Mouse (Mus musculus): ENCODE results near the gene Cnn1. TPM values are rescaled to one million over a fixed set of nuclear protein-coding genes. Genes with fewer than 3 reads are reported as not detected.

The Cnn1 gene
- total and polyA plus RNA-seq, 3 experiments, result not detected

DNA sequence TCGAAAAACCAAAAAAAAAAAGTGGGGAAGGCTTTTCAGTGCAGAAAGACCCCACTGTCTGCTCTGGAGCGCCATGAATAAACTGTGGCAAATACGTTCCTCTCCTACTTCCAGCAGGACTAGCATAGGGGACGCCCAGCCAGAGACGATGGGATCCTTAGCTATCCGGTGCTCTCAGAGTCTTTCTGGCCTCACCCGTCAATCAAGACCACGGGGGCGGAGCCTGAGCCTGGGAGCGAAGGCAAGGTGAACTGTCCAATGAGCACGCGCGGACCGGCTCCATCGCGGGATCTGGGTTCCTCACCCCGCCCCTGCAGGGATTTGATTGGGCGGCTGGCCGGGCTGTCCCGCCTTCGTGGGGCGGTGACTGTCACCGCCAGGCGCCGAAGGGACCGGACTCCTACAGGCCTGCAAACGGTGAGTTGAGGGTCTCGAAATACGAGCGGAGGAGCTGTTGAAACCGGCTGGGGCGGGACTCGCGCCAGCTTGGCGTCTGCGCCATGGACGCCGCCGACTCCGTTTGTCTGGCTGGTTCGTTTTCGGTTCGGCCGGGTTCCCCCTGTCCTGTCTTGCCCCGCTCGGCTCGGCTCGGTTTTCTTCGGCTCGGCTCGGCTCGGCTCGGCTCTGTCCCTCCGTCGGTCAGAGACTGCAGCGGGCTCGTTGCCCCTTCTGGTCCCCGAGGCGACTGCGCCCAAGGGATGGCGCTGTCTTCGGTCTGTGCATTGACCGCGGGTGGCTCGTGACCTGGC lies 57.7 kb downstream of the Cnn1 start, which contains the start of gene Pigyl (continued):
- no peak for TF ChIP-seq JUND (conservative IDR thresholded peaks at IDR 0.05; ENCODE audit: low read depth, low read length)
- peak; percentile 84 for TF ChIP-seq NELFE (IDR thresholded peaks at IDR 0.05; ENCODE audit: low read depth, low read length)
- no peak for TF ChIP-seq MYC (IDR thresholded peaks at IDR 0.05; ENCODE audit: low read depth, low read length)
- peak; percentile 73 for TF ChIP-seq NRF1 (IDR thresholded peaks at IDR 0.05; ENCODE audit: low read depth, low read length)
- TF ChIP-seq CHD2 (IDR thresholded peaks at IDR 0.05; ENCODE audit: low read length), result peak; percentile 92
- TF ChIP-seq TCF12 (IDR thresholded peaks at IDR 0.05; ENCODE audit: low read depth, low read length), result peak; percentile 71
- no peak for TF ChIP-seq CHD1 (IDR thresholded peaks at IDR 0.05; ENCODE audit: low read depth, low read length)
- TF ChIP-seq POLR2A (IDR thresholded peaks at IDR 0.05; ENCODE audit: low read depth, low read length), result peak; percentile 90
- TF ChIP-seq USF1 (IDR thresholded peaks at IDR 0.05; ENCODE audit: low read depth, low read length), result no peak
- no peak for TF ChIP-seq ZKSCAN1 (IDR thresholded peaks at IDR 0.05; ENCODE audit: borderline replicate concordance, low read depth, low read length)
- TF ChIP-seq EP300 (IDR thresholded peaks at IDR 0.05; ENCODE audit: low read length), result no peak

DNA sequence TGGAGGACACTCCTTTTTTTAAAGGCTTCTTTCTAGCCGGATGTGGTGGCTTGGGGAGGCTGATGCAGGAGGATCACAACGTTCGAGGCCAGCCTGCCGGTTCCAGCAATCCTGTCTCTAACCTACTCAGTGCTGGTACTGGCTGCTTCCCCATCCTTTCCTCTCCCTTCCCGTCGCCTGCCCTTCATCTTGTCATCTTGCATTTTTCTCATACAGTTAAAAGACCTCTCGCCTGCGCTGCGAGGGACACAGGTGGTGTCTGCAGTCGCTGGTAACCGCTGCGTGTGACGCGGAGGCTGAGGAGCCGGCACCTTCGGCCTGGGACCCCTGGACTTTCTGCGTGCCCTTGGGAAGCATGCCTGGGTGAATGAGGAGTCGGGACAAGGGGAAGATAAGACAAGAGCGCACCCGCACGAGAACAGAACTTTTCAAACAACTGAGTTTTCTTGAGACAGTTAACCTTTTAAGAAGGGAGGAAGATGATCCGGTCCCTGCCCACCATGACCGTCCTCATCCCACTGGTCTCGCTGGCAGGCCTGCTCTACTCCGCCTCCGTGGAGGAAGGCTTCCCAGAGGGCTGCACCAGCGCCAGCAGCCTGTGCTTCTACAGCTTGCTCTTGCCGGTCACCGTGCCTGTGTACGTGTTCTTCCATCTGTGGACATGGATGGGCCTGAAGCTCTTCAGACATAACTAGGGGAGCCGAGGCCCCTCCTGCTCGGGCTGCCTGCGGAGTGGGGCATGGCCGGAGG lies 58.7 kb downstream of the Cnn1 start:
- dilution Hi-C loops (cut with MboI; ENCODE audit: extremely low pct_ligation_motif_present, extremely low pct_unique_long_range_greater_than_20kb, low sequenced_read_pairs), result no loop called here
- TF ChIP-seq POLR2AphosphoS2 (IDR thresholded peaks at IDR 0.05; ENCODE audit: low read depth, low read length) (no peak), KAT2A (IDR thresholded peaks at IDR 0.05; ENCODE audit: insufficient replicate concordance, low read length) (no peak), NRF1 (IDR thresholded peaks at IDR 0.05; ENCODE audit: low read depth, low read length) (no peak), MYC (IDR thresholded peaks at IDR 0.05; ENCODE audit: low read depth, low read length) (no peak), JUN (IDR thresholded peaks at IDR 0.05; ENCODE audit: insufficient read depth, low read depth, low read length) (no peak), USF1 (IDR thresholded peaks at IDR 0.05; ENCODE audit: low read depth, low read length) (no peak), RCOR1 (conservative IDR thresholded peaks at IDR 0.05; ENCODE audit: low read depth, low read length) (no peak), SMC3 (IDR thresholded peaks at IDR 0.05; ENCODE audit: low read depth, low read length) (no peak), NELFE (IDR thresholded peaks at IDR 0.05; ENCODE audit: low read depth, low read length) (no peak), ZC3H11A (IDR thresholded peaks at IDR 0.05; ENCODE audit: low read depth, low read length) (no peak), ZKSCAN1 (IDR thresholded peaks at IDR 0.05; ENCODE audit: borderline replicate concordance, low read depth, low read length) (no peak), MAFK (IDR thresholded peaks at IDR 0.05; ENCODE audit: insufficient replicate concordance, low read length) (no peak), IRF4 (IDR thresholded peaks at IDR 0.05; ENCODE audit: low read depth, low read length) (no peak), BHLHE40 (IDR thresholded peaks at IDR 0.05; ENCODE audit: low read depth, low read length) (no peak), MEF2A (IDR thresholded peaks at IDR 0.05; ENCODE audit: borderline replicate concordance, low read depth, low read length) (no peak)
- no peaks in the 10 kb centered on the region for H3K27me3 ChIP-seq (replicated peaks)
- peaks cover 4 to 21% of the 10 kb centered on the region in 2 experiments for H3K4me1 ChIP-seq (ENCODE audit: control insufficient read depth in 1 of 2, insufficient read depth in 2 of 2)
- H3K27ac ChIP-seq (ENCODE audit: insufficient read depth, low read depth), result no peak overlapping the region
- no peaks in the 10 kb centered on the region for H3K79me2 ChIP-seq (replicated peaks; ENCODE audit: control insufficient read depth, extremely low read depth, insufficient read depth, poor library complexity, severe bottlenecking)
- peak overlapping the region; percentile 80 for H3K9ac ChIP-seq (ENCODE audit: insufficient read depth, low read depth)
- in situ Hi-C loops (cut with MboI; ENCODE audit: low pct_ligation_motif_present, low pct_unique_long_range_greater_than_20kb, low sequenced_read_pairs), result loop anchor here (5.0 to 10.0 kb wide), 5 partner anchors 35 to 235 kb away; partner anchors contain the start of genes Gm49318 and Zfp653
- H3K4me3 ChIP-seq (replicated peaks in 1 of 3; ENCODE audit: low read depth in 2 of 3, low read length in 2 of 3, poor library complexity in 1 of 3), result peak overlapping the region in 1 of 3 experiments; percentile 85
- peaks cover 0 to 8% of the 10 kb centered on the region in 2 experiments for H3K36me3 ChIP-seq (replicated peaks in 1 of 2; ENCODE audit: control insufficient read depth in 1 of 2, insufficient read depth in 1 of 2, low read length in 1 of 2)
- peaks cover 3% of the 10 kb centered on the region for H3K9me3 ChIP-seq (replicated peaks; ENCODE audit: low read length)
- DNase-seq (ENCODE audit: extremely low read depth), result no peak
- peak overlapping the region; percentile 41 for H3K4me2 ChIP-seq (ENCODE audit: insufficient read depth, low read depth, poor library complexity, severe bottlenecking)

Other genes starting within 250 kb of the Cnn1 start
Only the 20 nearest of the 21 such genes appear.
- 2.0 and 3.7 TPM in 2 replicates for gene Rab3d, start 181.0 kb upstream of the Cnn1 start, total RNA-seq (2012; rRNA removed)
- 0.77 and 0.90 TPM in 2 replicates for gene Rab3d, start 181.0 kb upstream of the Cnn1 start, total RNA-seq (2014; rRNA removed)
- 0.35 and 0.91 TPM in 2 replicates for gene Rab3d, start 181.0 kb upstream of the Cnn1 start, polyA plus RNA-seq (2012; ENCODE audit: insufficient read length, low read depth)
- gene Ccdc159, start 171.7 kb upstream of the Cnn1 start, total RNA-seq (2012; rRNA removed), result not detected in 2 replicates
- gene Ccdc159, start 171.7 kb upstream of the Cnn1 start, total RNA-seq (2014; rRNA removed), result not detected in 2 replicates
- not detected in 2 replicates for gene Ccdc159, start 171.7 kb upstream of the Cnn1 start, polyA plus RNA-seq (2012; ENCODE audit: insufficient read length, low read depth)
- gene Tmem205, start 171.7 kb upstream of the Cnn1 start, total RNA-seq (2012; rRNA removed), result 2.4 and 2.9 TPM in 2 replicates
- 2.4 and 2.9 TPM in 2 replicates for gene Tmem205, start 171.7 kb upstream of the Cnn1 start, total RNA-seq (2014; rRNA removed)
- 0.87 and 1.6 TPM in 2 replicates for gene Tmem205, start 171.7 kb upstream of the Cnn1 start, polyA plus RNA-seq (2012; ENCODE audit: insufficient read length, low read depth)
- gene Plppr2, start 162.2 kb upstream of the Cnn1 start, total RNA-seq (2012; rRNA removed), result not detected in 2 replicates
- not detected in 2 replicates for gene Plppr2, start 162.2 kb upstream of the Cnn1 start, total RNA-seq (2014; rRNA removed)
- gene Plppr2, start 162.2 kb upstream of the Cnn1 start, polyA plus RNA-seq (2012; ENCODE audit: insufficient read length, low read depth), result not detected in 2 replicates
- 4.0 and 4.4 TPM in 2 replicates for gene Swsap1, start 143.5 kb upstream of the Cnn1 start, total RNA-seq (2012; rRNA removed)
- gene Swsap1, start 143.5 kb upstream of the Cnn1 start, total RNA-seq (2014; rRNA removed), result 4.1 and 4.4 TPM in 2 replicates
- gene Swsap1, start 143.5 kb upstream of the Cnn1 start, polyA plus RNA-seq (2012; ENCODE audit: insufficient read length, low read depth), result 2.9 and 3.1 TPM in 2 replicates
- 0.80 and 2.0 TPM in 2 replicates for gene Epor, start 135.7 kb upstream of the Cnn1 start, total RNA-seq (2012; rRNA removed)
- gene Epor, start 135.7 kb upstream of the Cnn1 start, total RNA-seq (2014; rRNA removed), result not detected in 2 replicates
- 0.18 and 0.20 TPM in 2 replicates for gene Epor, start 135.7 kb upstream of the Cnn1 start, polyA plus RNA-seq (2012; ENCODE audit: insufficient read length, low read depth)
- gene Rgl3, start 109.8 kb upstream of the Cnn1 start, total RNA-seq (2012; rRNA removed), result not detected in 2 replicates
- not detected in 2 replicates for gene Rgl3, start 109.8 kb upstream of the Cnn1 start, total RNA-seq (2014; rRNA removed)
- gene Rgl3, start 109.8 kb upstream of the Cnn1 start, polyA plus RNA-seq (2012; ENCODE audit: insufficient read length, low read depth), result not detected in 2 replicates
- gene Ccdc151, start 96.6 kb upstream of the Cnn1 start, total RNA-seq (2012; rRNA removed), result 0.21 and 0.25 TPM in 2 replicates
- 0.13 and 0.20 TPM in 2 replicates for gene Ccdc151, start 96.6 kb upstream of the Cnn1 start, total RNA-seq (2014; rRNA removed)
- 0.16 and 0.23 TPM in 2 replicates for gene Ccdc151, start 96.6 kb upstream of the Cnn1 start, polyA plus RNA-seq (2012; ENCODE audit: insufficient read length, low read depth)
- 144 and 160 TPM in 2 replicates for gene Prkcsh, start 96.4 kb upstream of the Cnn1 start, total RNA-seq (2012; rRNA removed)
- gene Prkcsh, start 96.4 kb upstream of the Cnn1 start, total RNA-seq (2014; rRNA removed), result 65.5 and 72.1 TPM in 2 replicates
- 143 and 148 TPM in 2 replicates for gene Prkcsh, start 96.4 kb upstream of the Cnn1 start, polyA plus RNA-seq (2012; ENCODE audit: insufficient read length, low read depth)
- gene Elavl3, start 47.2 kb upstream of the Cnn1 start, total RNA-seq (2012; rRNA removed), result 0.04 TPM in 1 of 2 replicates, not detected in the other
- not detected in 2 replicates for gene Elavl3, start 47.2 kb upstream of the Cnn1 start, total RNA-seq (2014; rRNA removed)
- gene Elavl3, start 47.2 kb upstream of the Cnn1 start, polyA plus RNA-seq (2012; ENCODE audit: insufficient read length, low read depth), result 0.06 and 0.10 TPM in 2 replicates
- not detected in 2 replicates for gene Gm49318, start 28.0 kb upstream of the Cnn1 start, total RNA-seq (2012; rRNA removed)
- gene Gm49318, start 28.0 kb upstream of the Cnn1 start, total RNA-seq (2014; rRNA removed), result not detected in 2 replicates
- gene Gm49318, start 28.0 kb upstream of the Cnn1 start, polyA plus RNA-seq (2012; ENCODE audit: insufficient read length, low read depth), result not detected in 2 replicates
- 8.9 and 9.0 TPM in 2 replicates for gene Zfp653, start 27.8 kb upstream of the Cnn1 start, total RNA-seq (2012; rRNA removed)
- gene Zfp653, start 27.8 kb upstream of the Cnn1 start, total RNA-seq (2014; rRNA removed), result 9.3 and 10.4 TPM in 2 replicates
- gene Zfp653, start 27.8 kb upstream of the Cnn1 start, polyA plus RNA-seq (2012; ENCODE audit: insufficient read length, low read depth), result 10.1 and 11.4 TPM in 2 replicates
- 57.1 and 59.4 TPM in 2 replicates for gene Ecsit, start 13.8 kb upstream of the Cnn1 start, total RNA-seq (2012; rRNA removed)
- gene Ecsit, start 13.8 kb upstream of the Cnn1 start, total RNA-seq (2014; rRNA removed), result 37.7 and 38.7 TPM in 2 replicates
- 45.2 and 48.5 TPM in 2 replicates for gene Ecsit, start 13.8 kb upstream of the Cnn1 start, polyA plus RNA-seq (2012; ENCODE audit: insufficient read length, low read depth)
- 111 and 148 TPM in 2 replicates for gene Elof1, start 18.0 kb downstream of the Cnn1 start, total RNA-seq (2012; rRNA removed)
- gene Elof1, start 18.0 kb downstream of the Cnn1 start, total RNA-seq (2014; rRNA removed), result 120 and 142 TPM in 2 replicates
- 96.9 and 107 TPM in 2 replicates for gene Elof1, start 18.0 kb downstream of the Cnn1 start, polyA plus RNA-seq (2012; ENCODE audit: insufficient read length, low read depth)
- gene Acp5, start 36.5 kb downstream of the Cnn1 start, total RNA-seq (2012; rRNA removed), result 0.29 and 0.34 TPM in 2 replicates
- gene Acp5, start 36.5 kb downstream of the Cnn1 start, total RNA-seq (2014; rRNA removed), result not detected in 2 replicates
- gene Acp5, start 36.5 kb downstream of the Cnn1 start, polyA plus RNA-seq (2012; ENCODE audit: insufficient read length, low read depth), result 0.30 TPM in 1 of 2 replicates, not detected in the other
- gene Pigyl, start 57.6 kb downstream of the Cnn1 start, total RNA-seq (2012; rRNA removed), result 22.4 and 24.9 TPM in 2 replicates
- 4.3 and 5.0 TPM in 2 replicates for gene Pigyl, start 57.6 kb downstream of the Cnn1 start, total RNA-seq (2014; rRNA removed)
- 17.7 and 22.8 TPM in 2 replicates for gene Pigyl, start 57.6 kb downstream of the Cnn1 start, polyA plus RNA-seq (2012; ENCODE audit: insufficient read length, low read depth)
- not detected in 2 replicates for gene Zfp872, start 88.9 kb downstream of the Cnn1 start, total RNA-seq (2012; rRNA removed)
- gene Zfp872, start 88.9 kb downstream of the Cnn1 start, total RNA-seq (2014; rRNA removed), result not detected in 2 replicates
- gene Zfp872, start 88.9 kb downstream of the Cnn1 start, polyA plus RNA-seq (2012; ENCODE audit: insufficient read length, low read depth), result not detected in 2 replicates
- 14.0 and 14.2 TPM in 2 replicates for gene Zfp809, start 126.5 kb downstream of the Cnn1 start, total RNA-seq (2012; rRNA removed)
- gene Zfp809, start 126.5 kb downstream of the Cnn1 start, total RNA-seq (2014; rRNA removed), result 11.4 and 13.9 TPM in 2 replicates
- 23.8 and 24.1 TPM in 2 replicates for gene Zfp809, start 126.5 kb downstream of the Cnn1 start, polyA plus RNA-seq (2012; ENCODE audit: insufficient read length, low read depth)
- 2.2 and 2.9 TPM in 2 replicates for gene Zfp599, start 160.7 kb downstream of the Cnn1 start, total RNA-seq (2012; rRNA removed)
- 2.3 and 2.4 TPM in 2 replicates for gene Zfp599, start 160.7 kb downstream of the Cnn1 start, total RNA-seq (2014; rRNA removed)
- 1.7 and 2.1 TPM in 2 replicates for gene Zfp599, start 160.7 kb downstream of the Cnn1 start, polyA plus RNA-seq (2012; ENCODE audit: insufficient read length, low read depth)
- gene Zfp810, start 208.4 kb downstream of the Cnn1 start, total RNA-seq (2012; rRNA removed), result 7.1 and 7.2 TPM in 2 replicates
- gene Zfp810, start 208.4 kb downstream of the Cnn1 start, total RNA-seq (2014; rRNA removed), result 7.5 and 9.7 TPM in 2 replicates
- 4.0 and 4.3 TPM in 2 replicates for gene Zfp810, start 208.4 kb downstream of the Cnn1 start, polyA plus RNA-seq (2012; ENCODE audit: insufficient read length, low read depth)

Data from CH12.LX (cell line).